Mouse (Mus musculus): ENCODE data around the gene Itga10.

GRCm38 (mm10) chr3:96595661-96596060, 49.7 kb upstream of the Itga10 start:
- TF ChIP-seq GATA1 (IDR thresholded peaks at IDR 0.05; ENCODE audit: borderline replicate concordance, low read length) (no peak), FLI1 (IDR thresholded peaks at IDR 0.05; ENCODE audit: low read length) (no peak)

All from megakaryocyte, embryonic 14.5 days (primary cell).